Mouse (Mus musculus): ENCODE data around the gene Card14.

The Card14 gene

DNA sequence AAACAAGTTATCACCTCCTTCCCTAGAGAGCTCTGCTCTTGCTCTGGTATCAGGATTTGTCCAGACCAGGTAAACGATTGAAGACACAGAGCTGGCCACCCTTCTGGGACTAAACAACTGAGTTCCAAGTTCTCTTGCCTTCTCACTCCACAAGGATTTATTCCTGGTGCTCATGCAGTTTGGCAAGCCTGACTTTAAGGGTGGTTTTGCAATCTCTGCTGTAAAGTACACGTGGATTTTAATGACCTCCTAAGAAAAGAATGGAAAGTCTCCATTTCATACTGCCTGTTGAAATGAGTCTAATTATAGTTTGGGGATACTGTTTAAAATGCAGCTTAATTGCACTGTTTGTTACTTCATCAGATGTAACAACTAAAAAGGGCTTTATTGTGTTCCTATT is 6.6 kb upstream of the Card14 start:
- in situ Hi-C loops (cut with MboI), result no loop called here

DNA sequence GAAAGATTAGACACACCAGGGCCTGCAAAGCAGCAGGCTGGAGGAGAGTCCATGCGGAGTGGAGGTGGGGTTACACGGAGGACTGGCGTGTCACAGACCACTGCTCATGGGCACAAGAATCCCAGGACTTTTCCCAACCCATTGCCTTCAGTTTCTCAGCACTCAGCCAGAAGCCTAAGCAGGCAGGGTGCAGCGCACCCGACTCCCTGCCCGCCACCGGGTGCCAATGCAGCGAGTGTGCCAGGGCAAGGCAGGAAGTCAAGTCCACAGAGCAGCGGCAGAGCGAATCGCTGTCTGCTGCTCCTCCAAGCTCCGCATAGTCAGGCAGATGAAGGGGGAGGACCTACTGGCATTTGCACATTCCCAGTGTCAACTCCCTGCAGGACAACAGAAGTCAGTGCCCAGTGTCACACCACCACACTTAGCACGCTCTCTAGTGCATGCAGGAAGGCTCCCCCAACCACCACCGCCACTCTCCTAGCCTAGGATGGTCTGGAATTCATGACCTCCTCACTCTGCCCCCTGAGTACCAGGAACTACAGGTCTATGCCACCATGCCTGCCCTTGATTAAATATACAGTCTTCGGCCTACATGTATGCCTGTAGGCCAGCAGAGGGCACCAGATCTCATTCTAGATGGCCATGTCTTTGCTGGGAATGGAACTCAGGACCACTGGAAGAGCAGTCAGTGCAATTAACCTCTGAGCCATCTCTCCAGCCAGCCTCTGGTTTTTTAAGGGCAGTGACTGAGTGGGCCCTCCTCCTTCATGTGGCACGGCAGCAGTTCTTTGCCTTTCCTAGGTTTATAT is 2.5 kb upstream of the Card14 start:
- in situ Hi-C loops (cut with MboI), result no loop called here

DNA sequence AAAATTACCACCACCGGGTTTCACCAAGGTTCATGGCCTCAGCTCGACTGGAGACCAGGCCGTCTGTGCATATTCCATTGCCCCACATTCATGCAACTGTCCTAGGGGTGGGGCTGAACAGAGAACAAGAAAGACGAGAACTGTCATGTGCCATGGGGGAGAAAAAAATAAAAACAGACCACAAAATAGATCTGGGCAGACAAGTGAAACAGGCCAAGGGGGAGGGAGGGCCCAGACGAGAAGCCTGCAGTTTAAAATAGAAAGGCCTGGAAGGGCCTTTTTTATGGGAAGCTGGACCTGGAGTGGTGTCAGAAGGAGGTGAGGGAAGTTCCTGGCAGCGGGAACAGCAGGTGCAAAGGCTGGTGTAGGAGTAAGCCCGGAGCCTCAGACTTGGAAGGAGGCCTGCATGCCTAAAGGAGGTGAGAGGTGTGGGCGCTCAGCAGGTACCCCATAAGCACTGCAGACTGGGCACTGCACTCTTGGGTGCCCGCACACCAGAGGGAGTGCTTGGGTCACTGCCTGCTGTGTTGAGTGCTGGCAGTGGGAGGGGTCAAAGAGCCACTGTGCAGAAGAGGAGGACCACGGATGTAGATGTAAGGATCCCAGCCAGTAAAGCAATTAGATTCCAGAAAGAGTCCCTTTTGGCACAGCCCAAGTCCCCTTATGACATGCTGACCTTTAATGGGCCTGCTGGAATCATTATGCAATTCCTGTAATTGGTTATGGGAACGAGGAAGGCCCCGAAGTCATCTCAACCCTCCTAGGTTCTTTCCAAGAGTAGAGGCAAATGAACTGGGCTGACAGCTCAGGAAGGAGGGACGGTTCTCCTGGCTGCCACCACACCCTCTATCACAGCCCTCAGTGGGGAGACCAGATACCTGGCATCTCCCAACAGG is 558 bp upstream of the Card14 start:
- in situ Hi-C loops (cut with MboI), result no loop called here

DNA sequence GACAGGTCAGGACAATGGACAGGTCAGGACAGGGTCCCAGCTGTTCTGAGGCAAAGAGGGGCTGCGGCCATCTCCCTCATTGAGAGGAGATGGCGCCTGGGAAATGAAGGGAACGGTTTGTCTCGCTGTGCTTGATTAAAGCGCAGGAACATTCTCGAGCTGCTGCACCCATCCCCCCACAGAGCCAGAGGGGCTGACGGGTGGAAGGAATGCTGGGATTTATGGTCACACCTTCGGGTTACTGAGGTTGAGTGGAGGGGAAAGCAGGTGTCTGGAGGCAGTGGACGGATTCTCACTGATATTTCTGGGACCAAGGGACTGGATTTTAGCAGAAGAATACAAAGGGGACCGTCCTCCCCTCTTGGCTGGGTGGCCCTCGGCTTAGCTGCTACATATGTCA is 348 bp downstream of the Card14 start:
- in situ Hi-C loops (cut with MboI), result no loop called here

DNA sequence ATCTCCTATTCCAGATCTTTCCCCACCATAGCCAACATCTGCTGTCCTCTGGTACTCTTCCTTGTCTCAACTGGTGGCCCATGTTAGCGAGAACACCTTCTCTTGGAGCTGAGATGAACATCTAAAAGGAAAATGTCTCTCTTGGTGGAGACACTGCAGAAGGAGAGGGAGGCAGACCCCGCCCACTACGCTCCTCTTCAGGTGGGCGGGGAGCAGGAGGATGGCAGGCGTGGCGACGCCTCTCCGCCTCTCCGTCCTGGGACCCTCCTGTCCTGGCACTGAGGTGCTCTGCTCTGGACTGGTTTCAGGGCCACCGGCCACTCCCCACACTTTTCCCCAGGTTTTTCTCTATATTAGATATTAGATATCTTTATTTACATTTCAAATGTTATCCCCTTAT is 3.1 kb downstream of the Card14 start:
- in situ Hi-C loops (cut with MboI), result no loop called here

DNA sequence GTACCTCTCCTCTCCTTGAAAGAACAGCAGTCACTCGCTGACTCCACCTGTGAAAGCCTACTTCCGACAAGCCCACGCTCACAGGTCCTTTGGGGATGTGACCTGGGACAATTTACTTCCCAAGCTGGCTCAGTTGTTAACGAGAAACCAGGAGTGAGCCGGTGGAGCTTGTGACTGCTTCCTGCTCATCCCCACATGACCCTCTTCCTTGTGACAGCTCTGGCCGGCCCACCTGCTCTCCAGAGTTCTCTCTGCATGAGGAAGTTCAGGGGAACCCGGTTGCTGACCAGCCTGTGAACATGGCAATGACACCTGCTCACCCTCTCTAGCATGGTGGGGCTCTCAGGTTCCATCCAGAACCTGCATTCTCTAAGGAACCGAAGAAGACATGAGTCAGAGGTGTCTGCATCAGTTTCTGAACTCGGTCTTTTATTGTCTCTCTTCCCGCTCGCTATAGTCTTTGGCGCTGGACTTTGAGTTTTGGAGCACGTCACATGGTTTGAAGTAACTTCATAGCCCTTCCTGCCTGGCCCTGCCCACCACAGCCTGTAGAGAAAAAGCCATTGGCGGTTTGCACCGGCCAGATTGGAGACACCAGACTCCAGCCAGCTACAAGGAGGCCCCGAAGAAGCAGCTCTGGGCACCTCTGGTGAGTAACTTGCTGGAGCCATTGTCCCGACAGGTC is 6.8 kb downstream of the Card14 start:
- in situ Hi-C loops (cut with MboI), result no loop called here

DNA sequence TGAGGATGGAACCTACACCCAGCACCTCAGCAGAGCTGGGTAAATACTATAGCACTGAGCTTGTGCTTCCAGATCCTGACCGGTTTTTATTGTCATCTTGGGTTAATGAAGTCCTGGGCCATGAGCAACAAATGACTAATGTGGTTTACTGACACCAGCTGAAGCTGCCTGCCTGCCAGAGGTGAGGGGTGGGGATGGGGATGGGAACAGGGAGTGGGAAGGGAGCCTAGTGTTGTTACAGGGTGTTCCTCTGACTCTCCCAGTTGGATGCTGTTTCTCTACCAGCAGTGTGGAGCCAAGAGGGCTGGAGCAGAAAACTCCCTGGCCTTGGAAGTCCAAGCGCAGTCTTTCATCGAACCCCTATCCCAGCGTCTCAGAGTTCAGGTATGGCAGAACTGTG is 9.2 kb downstream of the Card14 start:
- in situ Hi-C loops (cut with MboI), result no loop called here

DNA sequence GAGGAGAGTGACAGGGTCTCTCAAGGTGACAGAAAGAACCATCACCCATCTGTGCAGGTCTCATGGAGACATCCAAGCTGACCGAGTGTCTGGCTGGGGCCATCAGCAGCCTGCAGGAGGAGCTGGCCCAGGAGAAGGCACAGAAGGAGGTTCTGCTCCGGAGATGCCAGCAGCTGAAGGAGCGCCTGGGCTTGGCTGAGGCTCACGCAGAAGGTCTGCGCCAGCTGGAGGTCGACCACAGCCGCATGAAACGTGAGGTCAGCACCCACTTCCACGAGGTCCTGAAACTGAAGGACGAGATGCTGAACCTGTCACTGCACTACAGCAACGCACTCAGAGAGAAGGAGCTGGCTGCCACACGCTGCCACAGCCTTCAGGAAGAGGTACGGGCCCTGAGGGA is 15.0 kb downstream of the Card14 start:
- in situ Hi-C loops (cut with MboI), result no loop called here

DNA sequence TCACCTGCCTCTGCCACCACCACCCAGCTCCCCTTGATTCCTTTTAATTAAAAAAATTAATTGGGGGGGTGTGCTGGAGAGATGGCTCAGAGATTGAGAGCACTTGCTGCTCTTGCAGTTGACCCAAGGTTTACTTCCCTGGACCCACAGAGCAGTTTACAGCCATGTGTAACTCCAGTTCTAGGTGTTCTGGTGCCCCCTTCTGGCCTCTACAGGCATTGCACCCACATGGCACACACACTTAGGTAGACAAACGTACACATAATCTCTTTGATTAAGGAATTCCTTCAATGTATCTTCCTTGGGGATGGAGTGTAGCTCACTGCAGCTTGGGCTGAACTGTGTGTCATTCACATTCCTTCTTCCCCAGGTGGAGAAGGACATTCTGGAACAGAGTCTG is 17.5 kb downstream of the Card14 start:
- in situ Hi-C loops (cut with MboI), result no loop called here

DNA sequence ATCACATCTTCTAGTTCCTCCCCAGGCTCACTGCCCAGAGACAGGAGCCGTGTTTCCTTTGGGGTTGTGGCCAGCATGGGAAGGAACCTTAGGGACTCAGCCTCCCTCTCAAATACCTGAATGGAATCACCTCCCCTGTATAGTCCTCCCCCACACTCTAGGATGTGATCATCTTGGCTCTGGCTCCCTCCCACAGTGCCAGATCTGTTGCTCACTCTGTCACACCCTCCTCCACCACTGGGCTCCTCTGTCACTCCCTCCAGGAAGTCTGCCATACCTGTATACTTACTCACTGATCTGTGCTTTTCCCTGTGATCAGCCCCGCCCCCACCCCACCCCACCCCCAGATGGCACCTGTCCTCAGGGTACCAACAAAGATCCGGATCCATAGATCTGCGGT is 23.0 kb downstream of the Card14 start:
- in situ Hi-C loops (cut with MboI), result no loop called here

DNA sequence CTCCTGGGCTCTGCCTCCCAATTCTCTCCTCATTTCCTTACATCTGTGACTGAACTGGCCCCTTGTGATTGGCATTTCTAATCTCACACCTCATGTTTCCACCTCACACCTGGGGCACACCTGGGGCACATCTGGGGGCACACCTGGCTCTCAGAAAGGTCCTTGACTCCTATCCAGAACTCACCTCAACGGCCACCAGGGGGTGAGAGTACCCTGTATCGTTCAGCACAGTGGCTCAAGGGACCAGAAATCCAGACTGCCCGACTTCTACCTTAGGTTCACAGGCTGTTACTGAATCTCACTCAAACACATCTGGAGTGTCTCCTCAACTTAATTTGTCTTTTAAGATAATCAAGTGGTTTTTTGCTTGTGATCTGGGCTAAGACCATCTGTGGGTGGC is 24.4 kb downstream of the Card14 start:
- in situ Hi-C loops (cut with MboI), result no loop called here

DNA sequence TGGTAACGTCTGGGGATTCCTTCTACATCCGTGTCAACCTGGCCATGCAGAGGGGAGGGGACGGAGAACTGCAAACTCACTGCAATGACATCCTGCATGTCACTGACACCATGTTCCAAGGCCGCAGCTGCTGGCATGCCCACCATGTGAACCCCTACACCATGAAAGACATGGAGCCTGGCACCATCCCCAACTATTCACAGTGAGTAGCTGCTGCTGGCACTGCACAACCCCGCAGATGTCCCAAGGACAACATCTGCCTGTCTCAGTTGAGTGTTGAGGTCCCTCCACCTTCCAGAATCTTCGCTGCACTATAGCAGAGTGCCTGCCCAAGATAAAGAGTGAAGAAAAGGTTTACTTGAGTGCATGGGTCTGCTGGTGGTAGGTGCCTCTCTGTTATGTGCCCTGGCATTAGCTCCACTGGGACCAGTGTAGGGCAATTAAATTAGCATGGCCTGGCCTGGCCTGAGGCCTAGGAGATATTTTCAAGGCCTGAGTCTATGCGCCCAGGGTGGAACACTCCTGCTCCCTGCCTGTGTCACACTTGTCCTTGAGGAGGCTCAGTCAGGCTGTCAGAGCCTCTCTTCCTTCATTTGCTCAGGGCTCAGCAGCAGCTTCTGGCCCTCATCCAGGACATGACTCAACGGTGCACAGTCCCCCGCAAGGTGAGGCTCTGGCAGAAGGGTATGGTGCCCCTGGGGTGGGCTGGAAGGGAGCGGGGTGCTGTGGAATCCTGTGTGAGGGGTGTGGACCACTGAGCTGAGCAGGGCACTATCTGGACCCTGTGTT is 30.9 kb downstream of the Card14 start:
- in situ Hi-C loops (cut with MboI), result no loop called here

DNA sequence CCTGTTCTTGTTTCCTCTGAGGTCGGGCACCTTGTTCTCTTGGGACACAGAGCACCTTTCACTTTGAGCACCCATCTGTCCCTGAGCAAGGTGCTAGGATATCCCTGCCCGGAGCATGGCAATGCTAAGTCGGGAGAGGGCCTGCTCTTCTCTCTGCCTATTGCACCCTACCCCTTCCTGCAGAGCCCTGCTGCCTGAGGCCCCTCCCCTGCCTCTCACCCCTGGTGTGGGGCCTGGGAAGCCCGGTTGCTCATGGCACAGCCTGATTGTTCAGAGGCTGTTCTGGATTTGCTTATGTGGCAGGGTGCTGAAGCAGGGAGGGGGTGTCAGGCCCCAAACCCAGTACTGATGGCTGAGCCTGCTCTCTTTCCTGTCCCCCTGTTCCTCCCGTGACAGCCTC is 31.6 kb downstream of the Card14 start:
- in situ Hi-C loops (cut with MboI), result no loop called here

DNA sequence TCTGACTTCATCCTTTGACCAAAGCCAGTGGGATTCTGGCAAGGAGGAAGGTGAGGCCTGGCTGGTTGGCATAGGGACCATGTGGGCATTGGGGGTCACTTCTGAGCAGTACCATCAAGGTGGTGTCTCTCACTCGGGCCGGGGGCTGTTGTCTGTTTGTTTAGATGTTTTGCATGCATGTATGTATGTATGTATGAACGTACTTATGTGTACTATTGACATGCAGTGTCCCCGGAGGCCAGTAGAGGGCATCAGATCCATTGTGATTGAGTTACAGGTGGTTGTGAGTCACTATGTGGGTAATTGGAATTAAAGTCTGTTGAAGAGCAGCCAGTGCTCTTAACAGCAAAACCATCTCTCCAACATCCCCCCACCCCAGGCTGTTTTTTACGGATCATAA is 32.1 kb downstream of the Card14 start:
- in situ Hi-C loops (cut with MboI), result no loop called here

DNA sequence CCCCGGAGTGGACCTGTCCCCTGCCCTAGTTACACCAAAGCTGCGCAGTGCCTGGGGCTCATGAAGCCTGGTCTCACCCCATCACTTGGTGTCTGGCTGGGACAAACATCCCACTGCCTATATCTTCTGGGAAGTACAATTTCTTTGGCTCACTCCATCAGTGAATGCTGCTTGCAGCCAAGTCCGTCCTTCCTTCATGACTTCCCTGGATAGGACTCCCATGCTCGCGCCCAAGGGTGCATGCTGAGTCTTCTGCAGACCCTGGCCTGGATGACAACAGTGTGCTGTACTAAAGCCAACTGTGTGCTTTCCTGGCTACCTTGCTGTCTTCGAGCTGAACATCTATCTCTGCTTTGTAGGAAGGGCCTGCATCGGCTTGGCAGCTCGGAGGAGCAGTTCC is 36.6 kb downstream of the Card14 start:
- in situ Hi-C loops (cut with MboI), result no loop called here

DNA sequence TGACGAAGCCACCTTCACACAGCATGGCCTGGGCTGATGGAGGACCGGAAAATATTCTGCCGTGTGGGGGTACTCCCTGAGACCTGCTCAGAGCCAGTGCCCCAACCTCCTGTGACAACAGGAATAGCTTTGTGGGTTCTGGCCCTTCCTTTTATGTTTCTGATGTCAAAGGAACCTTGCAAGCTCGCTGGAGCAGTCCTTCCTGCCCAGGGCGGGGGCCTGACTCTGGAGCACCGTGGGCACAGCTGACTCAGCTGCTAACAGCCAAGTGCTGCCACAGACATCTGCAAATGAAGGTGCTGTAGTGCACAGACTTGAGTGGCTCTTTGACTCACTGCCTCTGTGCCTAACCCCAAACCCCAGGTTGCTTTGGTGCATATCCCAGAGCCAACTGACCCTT is 37.3 kb downstream of the Card14 start:
- in situ Hi-C loops (cut with MboI), result no loop called here

DNA sequence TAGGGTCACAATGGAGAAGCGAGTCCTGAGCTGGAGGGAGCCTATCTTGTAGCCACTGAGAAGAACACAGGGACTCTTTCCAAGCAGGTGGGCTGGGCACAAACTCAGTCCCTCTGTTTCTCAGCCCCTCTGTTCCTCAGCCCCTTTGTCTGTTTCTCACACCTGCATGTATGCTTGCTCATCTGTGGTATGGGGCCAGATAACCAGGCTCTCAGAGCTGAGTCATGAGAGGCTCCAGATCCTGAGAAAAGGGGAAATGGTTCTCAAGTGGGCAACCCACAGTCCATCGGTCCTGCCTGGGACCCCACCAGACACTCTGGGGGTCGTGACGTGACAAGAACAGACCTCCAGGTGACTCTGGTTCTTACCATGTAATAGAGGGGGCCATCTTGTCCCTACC is 39.6 kb downstream of the Card14 start:
- in situ Hi-C loops (cut with MboI), result no loop called here

DNA sequence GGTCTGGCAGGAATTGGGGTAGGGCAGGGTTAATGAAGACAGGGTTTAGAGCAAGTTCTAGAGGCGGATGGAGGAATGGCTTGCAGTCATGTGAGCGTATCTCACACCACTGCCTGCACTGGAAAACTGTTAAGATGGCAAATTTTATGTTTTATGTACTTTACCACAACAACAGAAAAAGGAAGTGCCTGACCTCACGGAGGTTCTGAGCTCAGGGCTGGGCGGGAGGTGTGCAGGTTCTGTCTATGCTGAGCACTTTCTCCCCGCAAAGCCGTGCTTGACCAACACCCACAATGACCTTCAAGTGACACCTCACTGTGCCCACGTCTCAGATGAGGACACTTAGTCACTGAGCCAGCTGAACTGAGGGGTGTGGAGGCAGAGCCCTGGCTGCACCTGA is 44.5 kb downstream of the Card14 start:
- in situ Hi-C loops (cut with MboI), result no loop called here

DNA sequence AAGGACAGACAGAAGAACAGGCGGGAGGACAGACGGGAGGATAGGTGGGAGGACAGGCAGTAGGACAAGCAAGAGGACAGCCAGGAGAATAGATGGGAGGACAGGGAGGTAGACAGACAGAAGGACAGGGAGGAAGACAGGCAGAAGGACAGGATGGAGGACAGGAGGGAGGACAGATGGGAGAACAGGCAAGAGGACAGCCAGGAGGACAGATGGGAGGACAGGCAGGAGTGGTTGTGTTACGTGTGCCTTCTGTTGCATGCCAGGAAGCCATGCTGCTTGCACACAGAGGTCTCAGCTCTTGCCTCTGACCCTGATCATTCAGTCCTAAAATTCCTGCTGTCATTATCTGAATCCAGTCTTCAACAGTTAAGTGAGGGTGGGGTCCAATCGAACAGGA is 46.4 kb downstream of the Card14 start:
- in situ Hi-C loops (cut with MboI), result no loop called here

DNA sequence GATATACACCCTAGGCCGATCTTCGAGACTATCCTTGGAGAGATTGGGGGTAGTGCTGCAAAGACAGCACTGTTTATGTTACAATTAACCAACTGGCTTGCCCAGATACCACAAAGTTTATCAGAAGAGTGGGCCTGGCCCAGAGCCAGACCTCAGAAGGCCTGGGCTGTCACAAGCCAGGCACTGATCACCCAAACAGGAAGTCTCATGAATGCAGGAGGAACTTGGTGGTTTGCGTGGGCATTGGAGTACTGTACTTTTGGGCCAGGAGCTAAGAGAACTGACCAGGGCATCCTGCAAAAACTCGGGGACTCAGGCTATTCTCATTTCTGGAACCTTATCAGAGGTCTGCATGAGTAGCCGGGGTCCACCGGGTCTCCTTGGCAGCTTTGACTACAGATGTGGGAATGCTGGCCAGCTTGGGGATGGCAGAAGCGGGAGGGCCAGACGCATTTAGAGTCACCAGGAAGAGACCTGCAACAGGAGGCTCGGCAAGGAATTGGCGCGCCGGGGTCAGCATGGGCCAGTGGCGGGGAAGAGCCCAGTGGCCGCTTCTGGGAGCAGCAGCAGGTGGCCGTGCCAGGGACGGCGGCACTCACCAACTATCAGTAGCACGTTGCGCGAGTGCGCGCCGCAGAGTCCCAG is 47.4 kb downstream of the Card14 start:
- in situ Hi-C loops (cut with MboI), result no loop called here

Measured in mature B cell (primary cell).